Mouse (Mus musculus): ENCODE measurements around the gene Smoc2. TPM values are rescaled to one million over a fixed set of nuclear protein-coding genes. Genes with fewer than 3 reads are reported as not detected.

Gene Smoc2
- polyA plus RNA-seq, 1 experiment from 2014 or later, result 33.3 TPM

GRCm38 (mm10) chr17:14244195-14244965, 34.9 kb upstream of the Smoc2 start:
- peaks cover 10% of the 10 kb centered on the region; the same call in 1 of the 2 replicates for H3K27me3 ChIP-seq (ENCODE audit: control insufficient read depth, insufficient read depth, low read length)
- H3K27ac ChIP-seq (ENCODE audit: low read length), result no peak overlapping the region

DNA sequence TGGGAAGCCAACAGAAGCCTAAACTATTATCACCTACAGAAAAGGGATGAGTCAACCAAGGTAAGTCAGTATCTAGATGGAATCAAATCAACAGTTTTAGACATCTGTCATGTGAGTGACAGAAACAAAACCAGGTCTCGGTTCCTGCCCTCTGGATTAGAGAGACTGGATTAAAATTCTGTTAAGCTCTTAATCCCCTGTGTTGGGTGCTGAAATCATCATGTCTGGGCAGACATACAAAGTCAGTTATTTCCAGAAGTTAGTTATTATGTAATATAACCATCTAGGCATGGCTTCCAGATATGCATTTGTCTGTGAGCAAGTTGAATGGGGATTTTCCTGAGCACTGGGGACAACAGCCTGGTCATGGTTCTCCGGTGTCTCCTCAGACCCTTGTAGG, 33.0 kb upstream of the Smoc2 start:
- H3K27me3 ChIP-seq (ENCODE audit: control insufficient read depth, insufficient read depth, low read length), result 0 out of 2 replicates have a peak, but pooled peaks cover 7% of the 10 kb centered on the region
- H3K9ac ChIP-seq (ENCODE audit: low read length), result no peak overlapping the region
- ATAC-seq (replicated peaks; ENCODE audit: extremely low read depth, insufficient read depth, low FRiP score), result no peak

More at GRCm38 (mm10) chr17:14244195-14244965, 34.9 kb upstream of the Smoc2 start:
- Histone ChIP-seq H3K4me3 (ENCODE audit: low read length) (no peak overlapping the region), H3K4me1 (ENCODE audit: control insufficient read depth, insufficient read depth, low read length) (peaks cover 3% of the 10 kb centered on the region; the same call in 1 of the 2 replicates), H3K9ac (ENCODE audit: low read length) (no peak overlapping the region), H3K4me2 (ENCODE audit: low read depth, low read length) (no peak overlapping the region), H3K36me3 (ENCODE audit: control insufficient read depth, insufficient read depth) (no peaks in the 10 kb centered on the region), H3K9me3 (replicated peaks; ENCODE audit: control insufficient read depth, low read length) (no peaks in the 10 kb centered on the region)
- ATAC-seq (replicated peaks; ENCODE audit: extremely low read depth, insufficient read depth, low FRiP score), result no peak
- WGBS, result 52% methylated on average over 11 of the region's 11 CpGs

GRCm38 (mm10) chr17:14247931-14248330, 31.4 kb upstream of the Smoc2 start:
- 85% methylated on average over 8 of the region's 8 CpGs for WGBS
- Histone ChIP-seq H3K9me3 (replicated peaks; ENCODE audit: control insufficient read depth, low read length) (no peaks in the 10 kb centered on the region), H3K36me3 (ENCODE audit: control insufficient read depth, insufficient read depth) (no peaks in the 10 kb centered on the region), H3K9ac (ENCODE audit: low read length) (no peak overlapping the region), H3K27me3 (ENCODE audit: control insufficient read depth, insufficient read depth, low read length) (0 out of 2 replicates have a peak, but pooled peaks cover 7% of the 10 kb centered on the region), H3K27ac (ENCODE audit: low read length) (no peak overlapping the region), H3K4me2 (ENCODE audit: low read depth, low read length) (no peak overlapping the region), H3K4me3 (ENCODE audit: low read length) (no peak overlapping the region), H3K4me1 (ENCODE audit: control insufficient read depth, insufficient read depth, low read length) (peaks cover 3% of the 10 kb centered on the region; the same call in 1 of the 2 replicates)
- no peak for ATAC-seq (replicated peaks; ENCODE audit: extremely low read depth, insufficient read depth, low FRiP score)

More for the DNA sequence above, 33.0 kb upstream of the Smoc2 start:
- 87% methylated on average over 2 of the region's 2 CpGs for WGBS
- Histone ChIP-seq H3K4me2 (ENCODE audit: low read depth, low read length) (no peak overlapping the region), H3K27ac (ENCODE audit: low read length) (no peak overlapping the region), H3K4me1 (ENCODE audit: control insufficient read depth, insufficient read depth, low read length) (peaks cover 3% of the 10 kb centered on the region; the same call in 1 of the 2 replicates), H3K36me3 (ENCODE audit: control insufficient read depth, insufficient read depth) (no peaks in the 10 kb centered on the region), H3K4me3 (ENCODE audit: low read length) (no peak overlapping the region), H3K9me3 (replicated peaks; ENCODE audit: control insufficient read depth, low read length) (no peaks in the 10 kb centered on the region)

GRCm38 (mm10) chr17:14249595-14249994, 29.7 kb upstream of the Smoc2 start:
- no peaks in the 10 kb centered on the region for H3K36me3 ChIP-seq (ENCODE audit: control insufficient read depth, insufficient read depth)
- ATAC-seq (replicated peaks; ENCODE audit: extremely low read depth, insufficient read depth, low FRiP score), result no peak
- no peak overlapping the region for H3K27ac ChIP-seq (ENCODE audit: low read length)
- no peak overlapping the region for H3K4me3 ChIP-seq (ENCODE audit: low read length)
- H3K4me1 ChIP-seq (ENCODE audit: control insufficient read depth, insufficient read depth, low read length), result no peaks in the 10 kb centered on the region; the same call in 1 of the 2 replicates
- no peak overlapping the region for H3K9ac ChIP-seq (ENCODE audit: low read length)
- H3K4me2 ChIP-seq (ENCODE audit: low read depth, low read length), result no peak overlapping the region
- WGBS, result 34% methylated on average over 4 of the region's 4 CpGs
- H3K9me3 ChIP-seq (replicated peaks; ENCODE audit: control insufficient read depth, low read length), result no peaks in the 10 kb centered on the region
- 0 out of 2 replicates have a peak, but pooled peaks cover 5% of the 10 kb centered on the region for H3K27me3 ChIP-seq (ENCODE audit: control insufficient read depth, insufficient read depth, low read length)

DNA sequence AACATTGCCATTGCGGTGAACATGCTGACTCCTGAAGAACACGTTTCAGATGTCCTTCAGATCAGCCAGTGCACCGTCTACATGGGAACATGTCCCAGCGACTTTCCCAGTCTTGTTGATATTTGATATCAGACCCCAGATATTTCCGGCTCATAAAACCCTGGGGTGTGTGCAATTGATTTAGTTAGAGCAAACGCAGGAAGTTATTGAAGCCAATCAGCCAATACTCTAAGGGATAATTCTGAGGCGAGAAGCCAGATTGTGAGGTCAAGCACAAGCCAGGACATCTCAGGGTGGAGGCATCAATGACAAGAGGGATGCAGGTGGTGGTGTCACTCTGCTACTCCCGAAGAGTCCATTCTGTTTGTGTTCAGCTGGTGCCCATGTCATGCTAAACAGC, 28.9 kb upstream of the Smoc2 start:
- WGBS, result 65% methylated on average over 8 of the region's 8 CpGs
- Histone ChIP-seq H3K4me1 (ENCODE audit: control insufficient read depth, insufficient read depth, low read length) (no peaks in the 10 kb centered on the region), H3K4me3 (ENCODE audit: low read length) (no peak overlapping the region), H3K27ac (ENCODE audit: low read length) (no peak overlapping the region), H3K36me3 (ENCODE audit: control insufficient read depth, insufficient read depth) (no peaks in the 10 kb centered on the region), H3K9ac (ENCODE audit: low read length) (no peak overlapping the region), H3K27me3 (ENCODE audit: control insufficient read depth, insufficient read depth, low read length) (0 out of 2 replicates have a peak, but pooled peaks cover 3% of the 10 kb centered on the region), H3K9me3 (replicated peaks; ENCODE audit: control insufficient read depth, low read length) (no peaks in the 10 kb centered on the region), H3K4me2 (ENCODE audit: low read depth, low read length) (no peak overlapping the region)
- no peak for ATAC-seq (replicated peaks; ENCODE audit: extremely low read depth, insufficient read depth, low FRiP score)

DNA sequence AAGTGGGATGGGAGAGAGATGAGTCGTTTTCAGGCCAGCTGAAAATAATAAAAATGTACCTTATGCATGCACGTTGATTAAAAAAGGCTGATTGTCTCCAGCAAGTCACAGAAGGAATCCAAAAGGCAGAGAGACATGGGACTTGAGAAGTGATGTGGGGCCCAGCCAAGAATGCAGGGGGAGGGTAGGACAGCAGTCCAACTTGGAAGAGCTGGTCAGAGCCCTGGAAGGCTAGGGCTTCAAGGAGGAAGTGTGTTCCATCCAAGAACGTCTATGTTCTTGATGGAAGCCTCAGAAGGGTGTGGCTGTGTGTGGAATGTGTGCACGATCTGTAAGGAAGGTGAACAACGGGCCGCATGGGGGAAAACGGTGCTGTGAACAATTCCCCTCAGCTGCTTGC, 26.9 kb upstream of the Smoc2 start:
- WGBS, result 61% methylated on average over 7 of the region's 7 CpGs
- no peak overlapping the region for H3K27ac ChIP-seq (ENCODE audit: low read length)
- no peaks in the 10 kb centered on the region for H3K9me3 ChIP-seq (replicated peaks; ENCODE audit: control insufficient read depth, low read length)
- H3K9ac ChIP-seq (ENCODE audit: low read length), result no peak overlapping the region
- H3K4me2 ChIP-seq (ENCODE audit: low read depth, low read length), result no peak overlapping the region
- H3K4me3 ChIP-seq (ENCODE audit: low read length), result no peak overlapping the region
- H3K4me1 ChIP-seq (ENCODE audit: control insufficient read depth, insufficient read depth, low read length), result no peaks in the 10 kb centered on the region
- no peaks in the 10 kb centered on the region for H3K36me3 ChIP-seq (ENCODE audit: control insufficient read depth, insufficient read depth)
- H3K27me3 ChIP-seq (ENCODE audit: control insufficient read depth, insufficient read depth, low read length), result 0 out of 2 replicates have a peak, but pooled peaks cover 3% of the 10 kb centered on the region
- ATAC-seq (replicated peaks; ENCODE audit: extremely low read depth, insufficient read depth, low FRiP score), result no peak

DNA sequence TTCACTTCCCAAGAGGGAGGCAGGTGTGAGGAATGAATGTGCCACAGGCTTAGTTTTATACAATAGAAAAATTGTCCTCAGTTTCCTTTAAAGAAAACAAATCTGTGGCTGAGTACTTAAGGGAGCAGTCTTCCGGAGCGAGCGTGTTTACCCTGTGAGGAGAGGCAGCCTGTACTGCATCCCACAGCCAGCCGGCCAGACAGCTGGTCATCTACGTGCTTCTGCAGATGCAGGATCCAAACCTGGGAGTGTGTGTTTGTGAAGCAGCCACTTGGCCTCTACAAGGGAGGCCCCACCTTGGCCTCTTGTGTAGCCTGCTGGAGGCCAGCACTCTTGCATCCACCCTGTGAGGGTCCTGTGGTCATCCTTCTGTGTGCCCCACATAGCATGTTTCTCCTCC, 24.7 kb upstream of the Smoc2 start:
- Histone ChIP-seq H3K9ac (ENCODE audit: low read length) (no peak overlapping the region), H3K36me3 (ENCODE audit: control insufficient read depth, insufficient read depth) (no peaks in the 10 kb centered on the region), H3K4me3 (ENCODE audit: low read length) (no peak overlapping the region), H3K9me3 (replicated peaks; ENCODE audit: control insufficient read depth, low read length) (no peaks in the 10 kb centered on the region), H3K27me3 (ENCODE audit: control insufficient read depth, insufficient read depth, low read length) (peaks cover 4% of the 10 kb centered on the region; the same call in 1 of the 2 replicates), H3K27ac (ENCODE audit: low read length) (no peak overlapping the region), H3K4me2 (ENCODE audit: low read depth, low read length) (no peak overlapping the region), H3K4me1 (ENCODE audit: control insufficient read depth, insufficient read depth, low read length) (no peaks in the 10 kb centered on the region)
- ATAC-seq (replicated peaks; ENCODE audit: extremely low read depth, insufficient read depth, low FRiP score), result no peak
- 57% methylated on average over 5 of the region's 5 CpGs for WGBS

GRCm38 (mm10) chr17:14257799-14258520, 21.3 kb upstream of the Smoc2 start:
- H3K36me3 ChIP-seq (ENCODE audit: control insufficient read depth, insufficient read depth), result no peaks in the 10 kb centered on the region
- no peak overlapping the region for H3K4me2 ChIP-seq (ENCODE audit: low read depth, low read length)
- no peak overlapping the region for H3K27ac ChIP-seq (ENCODE audit: low read length)
- peaks cover 5% of the 10 kb centered on the region; the same call in 1 of the 2 replicates for H3K27me3 ChIP-seq (ENCODE audit: control insufficient read depth, insufficient read depth, low read length)
- no peaks in the 10 kb centered on the region for H3K9me3 ChIP-seq (replicated peaks; ENCODE audit: control insufficient read depth, low read length)
- H3K4me3 ChIP-seq (ENCODE audit: low read length), result no peak overlapping the region
- WGBS, result 69% methylated on average over 7 of the region's 7 CpGs
- ATAC-seq (replicated peaks; ENCODE audit: extremely low read depth, insufficient read depth, low FRiP score), result no peak
- H3K9ac ChIP-seq (ENCODE audit: low read length), result no peak overlapping the region
- H3K4me1 ChIP-seq (ENCODE audit: control insufficient read depth, insufficient read depth, low read length), result no peaks in the 10 kb centered on the region

DNA sequence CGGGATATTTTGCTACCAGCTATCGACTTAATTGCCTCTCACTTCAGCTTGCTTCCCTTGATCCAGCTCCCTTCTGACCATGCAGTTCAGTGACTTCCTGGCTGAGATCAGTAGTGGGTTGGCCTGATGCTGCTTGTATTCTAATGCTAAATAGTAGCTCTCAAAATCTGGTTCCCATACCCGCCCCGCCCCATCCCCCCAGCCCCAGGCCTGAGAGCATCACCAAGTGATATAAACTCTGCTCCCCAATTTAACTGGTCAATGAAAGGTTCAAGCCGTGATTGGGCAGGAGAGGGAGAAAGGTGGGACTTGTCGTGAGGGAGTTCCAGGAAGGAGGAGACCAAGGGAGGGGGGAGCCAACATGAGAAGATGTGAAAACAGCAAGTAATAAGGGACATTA, 20.4 kb upstream of the Smoc2 start:
- Histone ChIP-seq H3K27ac (ENCODE audit: low read length) (no peak overlapping the region), H3K36me3 (ENCODE audit: control insufficient read depth, insufficient read depth) (no peaks in the 10 kb centered on the region), H3K4me2 (ENCODE audit: low read depth, low read length) (no peak overlapping the region), H3K27me3 (ENCODE audit: control insufficient read depth, insufficient read depth, low read length) (peaks cover 5% of the 10 kb centered on the region; the same call in 1 of the 2 replicates), H3K9ac (ENCODE audit: low read length) (no peak overlapping the region), H3K4me1 (ENCODE audit: control insufficient read depth, insufficient read depth, low read length) (peaks cover 9% of the 10 kb centered on the region), H3K9me3 (replicated peaks; ENCODE audit: control insufficient read depth, low read length) (no peaks in the 10 kb centered on the region), H3K4me3 (ENCODE audit: low read length) (no peak overlapping the region)
- ATAC-seq (replicated peaks; ENCODE audit: extremely low read depth, insufficient read depth, low FRiP score), result no peak
- WGBS, result 46% methylated on average over 6 of the region's 6 CpGs
